Mouse (Mus musculus) liver, embryonic 11.5 days (tissue): Measurements from ENCODE around the gene Spire2. TPM values are rescaled to one million over a fixed set of nuclear protein-coding genes. Genes with fewer than 3 reads are reported as not detected.

Source experiments
- ATAC-seq: fragments of 200-750 bp; cut with Nextera tagmentation; replicated peaks from 2 replicates; pipeline ENCODE4 v1.8.0; 2017; ENCODE audit warnings: moderate number of reproducible peaks, mild to moderate bottlenecking, moderate TSS enrichment, moderate library complexity; ENCODE audit not compliant: low FRiP score
- DNase-seq: peaks from one replicate; pipeline ENCODE4 v3.0.0-alpha.2; 2017; ENCODE audit warnings: low spot score
- H3K27ac ChIP-seq: fragments of 300-500 bp; sonication (generic); 2 replicates; pipeline ENCODE4 v1.5.1; 2014; ENCODE audit warnings: mild to moderate bottlenecking, low read depth, low read length, control low read depth
- H3K27me3 ChIP-seq: fragments of 300-500 bp; sonication (generic); replicated peaks from 2 replicates; pipeline ENCODE4 v1.6.1; 2014; ENCODE audit warnings: low read length, mixed read lengths; ENCODE audit not compliant: control insufficient read depth, insufficient read depth
- H3K36me3 ChIP-seq: fragments of 300-500 bp; sonication (generic); 2 replicates; pipeline ENCODE4 v1.6.1; 2014; ENCODE audit warnings: mild to moderate bottlenecking, low read length, moderate library complexity, mixed read lengths; ENCODE audit not compliant: control insufficient read depth, insufficient read depth
- H3K4me1 ChIP-seq: fragments of 300-500 bp; sonication (generic); replicated peaks from 2 replicates; pipeline ENCODE4 v1.6.1; 2014; ENCODE audit warnings: low read length, mixed read lengths; ENCODE audit not compliant: control insufficient read depth, insufficient read depth
- H3K4me2 ChIP-seq: fragments of 300-500 bp; sonication (generic); 2 replicates; pipeline ENCODE4 v1.6.1; 2014; ENCODE audit warnings: mild to moderate bottlenecking, control low read depth, moderate library complexity
- H3K4me3 ChIP-seq: fragments of 300-500 bp; sonication (generic); 2 replicates; pipeline ENCODE4 v1.5.1; 2014; ENCODE audit warnings: low read depth, low read length, control low read depth
- H3K9ac ChIP-seq: fragments of 300-500 bp; sonication (generic); 2 replicates; pipeline ENCODE4 v1.6.1; 2014; ENCODE audit warnings: low read depth, low read length, control low read depth
- H3K9me3 ChIP-seq: fragments of 300-500 bp; sonication (generic); 2 replicates; pipeline ENCODE4 v1.6.1; 2016; ENCODE audit warnings: low read length, inconsistent platforms, mixed read lengths; ENCODE audit not compliant: control insufficient read depth
- WGBS: fragments of 180-500 bp; shearing (Covaris S2); extraction: QIAGEN DNeasy Blood & Tissue Kit; methylation state at CpG from one replicate; pipeline ENCODE4 v1.1.7; 2014; 5-methylcytosine and 5-hydroxymethylcytosine counted together
- polyA plus RNA-seq: library from polyadenylated mRNA; unstranded; fragments of >200 nt; fragmentation: Nextera tagmentation; extraction: Ambion mirVana; gene quantifications from 2 replicates; pipeline ENCODE4 v1.2.1, GENCODE M21; 2014

Gene Spire2
- polyA plus RNA-seq, 1 experiment from 2014 or later, result 6.7 TPM

GRCm38 (mm10) chr8:123376106-123376505 lies 43.6 kb downstream of the Spire2 start:
- no peak for ATAC-seq
- WGBS, result 80% methylated on average over 8 of the region's 8 CpGs
- Histone ChIP-seq H3K36me3 (peaks cover 7% of the 10 kb centered on the region), H3K27me3 (no peaks in the 10 kb centered on the region), H3K4me3 (no peak overlapping the region), H3K9me3 (no peaks in the 10 kb centered on the region), H3K4me2 (no peak overlapping the region), H3K9ac (no peak overlapping the region; the same call in 1 of the 2 replicates), H3K27ac (no peak overlapping the region), H3K4me1 (peaks cover 18% of the 10 kb centered on the region)
- no peak for DNase-seq

GRCm38 (mm10) chr8:123381711-123382110 lies 49.2 kb downstream of the Spire2 start:
- no peak overlapping the region for H3K4me2 ChIP-seq
- peaks cover 30% of the 10 kb centered on the region for H3K36me3 ChIP-seq
- ATAC-seq, result no peak
- H3K9ac ChIP-seq, result no peak overlapping the region
- no peak overlapping the region for H3K27ac ChIP-seq
- no peaks in the 10 kb centered on the region for H3K4me1 ChIP-seq
- no peaks in the 10 kb centered on the region for H3K9me3 ChIP-seq
- no peak for DNase-seq
- H3K27me3 ChIP-seq, result no peaks in the 10 kb centered on the region
- H3K4me3 ChIP-seq, result no peak overlapping the region
- WGBS, result 90% methylated on average over 4 of the region's 4 CpGs

- H3K4me1 ChIP-seq, result no peaks in the 10 kb centered on the region
- no peaks in the 10 kb centered on the region for H3K27me3 ChIP-seq
- no peaks in the 10 kb centered on the region for H3K9me3 ChIP-seq
- 88% methylated on average over 8 of the region's 8 CpGs for WGBS
- H3K27ac ChIP-seq, result no peak overlapping the region
- ATAC-seq (no peak), DNase-seq (no peak)
- peaks cover 37% of the 10 kb centered on the region for H3K36me3 ChIP-seq
- no peak overlapping the region for H3K4me3 ChIP-seq
- no peak overlapping the region for H3K4me2 ChIP-seq
- no peak overlapping the region for H3K9ac ChIP-seq
Observed at GRCm38 (mm10) chr8:123382516-123382915, 50.0 kb downstream of the Spire2 start.

GRCm38 (mm10) chr8:123384883-123385540 lies 52.5 kb downstream of the Spire2 start:
- no peak overlapping the region for H3K4me2 ChIP-seq
- ATAC-seq, result no peak
- 72% methylated on average over 9 of the region's 9 CpGs for WGBS
- no peaks in the 10 kb centered on the region for H3K27me3 ChIP-seq
- no peaks in the 10 kb centered on the region for H3K9me3 ChIP-seq
- peaks cover 54% of the 10 kb centered on the region for H3K36me3 ChIP-seq
- H3K4me1 ChIP-seq, result no peaks in the 10 kb centered on the region
- no peak overlapping the region for H3K4me3 ChIP-seq
- H3K9ac ChIP-seq, result no peak overlapping the region
- H3K27ac ChIP-seq, result no peak overlapping the region
- DNase-seq, result no peak

- H3K9me3 ChIP-seq, result no peaks in the 10 kb centered on the region
- no peak overlapping the region for H3K4me3 ChIP-seq
- H3K9ac ChIP-seq, result no peak overlapping the region
- H3K4me2 ChIP-seq, result no peak overlapping the region
- ATAC-seq (no peak), DNase-seq (no peak)
- H3K27me3 ChIP-seq, result no peaks in the 10 kb centered on the region
- no peak overlapping the region for H3K27ac ChIP-seq
- peaks cover 68% of the 10 kb centered on the region for H3K36me3 ChIP-seq
- 78% methylated on average over 3 of the region's 3 CpGs for WGBS
- no peaks in the 10 kb centered on the region for H3K4me1 ChIP-seq
Observed at GRCm38 (mm10) chr8:123387041-123387440, 54.5 kb downstream of the Spire2 start.

- Histone ChIP-seq H3K27me3 (no peaks in the 10 kb centered on the region), H3K9ac (no peak overlapping the region), H3K4me1 (no peaks in the 10 kb centered on the region), H3K4me3 (no peak overlapping the region), H3K27ac (no peak overlapping the region), H3K4me2 (no peak overlapping the region), H3K36me3 (peaks cover 69% of the 10 kb centered on the region), H3K9me3 (no peaks in the 10 kb centered on the region)
- WGBS, result 88% methylated on average over 8 of the region's 8 CpGs
- no peak for DNase-seq
- ATAC-seq, result no peak
Observed at GRCm38 (mm10) chr8:123387801-123388200, 55.3 kb downstream of the Spire2 start.

- peaks cover 68% of the 10 kb centered on the region for H3K36me3 ChIP-seq
- no peak overlapping the region for H3K9ac ChIP-seq
- no peak overlapping the region for H3K4me2 ChIP-seq
- H3K4me1 ChIP-seq, result no peaks in the 10 kb centered on the region
- H3K4me3 ChIP-seq, result no peak overlapping the region
- DNase-seq (no peak), ATAC-seq (no peak)
- no peak overlapping the region for H3K27ac ChIP-seq
- H3K27me3 ChIP-seq, result no peaks in the 10 kb centered on the region
- 94% methylated on average over 7 of the region's 7 CpGs for WGBS
- H3K9me3 ChIP-seq, result no peaks in the 10 kb centered on the region
Observed at GRCm38 (mm10) chr8:123389026-123389425, 56.5 kb downstream of the Spire2 start.

- H3K27ac ChIP-seq, result no peak overlapping the region
- no peak for ATAC-seq
Observed at GRCm38 (mm10) chr8:123398308-123398707, 65.8 kb downstream of the Spire2 start.

GRCm38 (mm10) chr8:123401936-123402335 lies 69.4 kb downstream of the Spire2 start:
- Histone ChIP-seq H3K27me3 (no peaks in the 10 kb centered on the region), H3K9ac (no peak overlapping the region), H3K36me3 (peaks cover 35% of the 10 kb centered on the region), H3K4me1 (0 out of 2 replicates have a peak, but pooled peaks cover 2% of the 10 kb centered on the region), H3K4me2 (no peak overlapping the region), H3K27ac (no peak overlapping the region), H3K4me3 (no peak overlapping the region), H3K9me3 (no peaks in the 10 kb centered on the region)
- DNase-seq (no peak), ATAC-seq (no peak)
- 89% methylated on average over 9 of the region's 9 CpGs for WGBS

More at GRCm38 (mm10) chr8:123398308-123398707, 65.8 kb downstream of the Spire2 start:
- H3K27me3 ChIP-seq, result no peaks in the 10 kb centered on the region
- no peak for DNase-seq
- no peaks in the 10 kb centered on the region for H3K4me1 ChIP-seq
- H3K4me3 ChIP-seq, result no peak overlapping the region
- H3K9me3 ChIP-seq, result no peaks in the 10 kb centered on the region
- no peak overlapping the region for H3K4me2 ChIP-seq
- WGBS, result 91% methylated on average over 13 of the region's 13 CpGs
- H3K9ac ChIP-seq, result no peak overlapping the region
- peaks cover 65% of the 10 kb centered on the region for H3K36me3 ChIP-seq
